Mouse (Mus musculus): ENCODE results near the gene Ncf1. TPM values are rescaled to one million over a fixed set of nuclear protein-coding genes. Genes with fewer than 3 reads are reported as not detected.

The Ncf1 gene
- polyA plus RNA-seq, 1 experiment from 2014 or later, result 4.5 TPM

GRCm38 (mm10) chr5:134237936-134238760 is 8.7 kb upstream of the Ncf1 start:
- Histone ChIP-seq H3K27me3 (ENCODE audit: control insufficient read depth, insufficient read depth, low read length) (no peaks in the 10 kb centered on the region), H3K4me3 (ENCODE audit: low read depth, low read length) (no peak overlapping the region), H3K4me1 (ENCODE audit: control insufficient read depth, insufficient read depth, low read length) (peaks cover 20% of the 10 kb centered on the region; the same call in 1 of the 2 replicates), H3K27ac (ENCODE audit: low read length) (no peak overlapping the region), H3K4me2 (replicated peaks; ENCODE audit: low read depth, low read length) (no peak overlapping the region), H3K36me3 (ENCODE audit: control insufficient read depth, insufficient read depth, low read length) (peaks cover 73% of the 10 kb centered on the region), H3K9ac (replicated peaks; ENCODE audit: low read depth, low read length) (no peak overlapping the region), H3K9me3 (ENCODE audit: control insufficient read depth, low read depth, low read length) (no peaks in the 10 kb centered on the region)
- ATAC-seq (ENCODE audit: insufficient number of reproducible peaks, insufficient read depth, low FRiP score, low read depth), result no peak
- 85% methylated on average over 28 of the region's 28 CpGs for WGBS

DNA sequence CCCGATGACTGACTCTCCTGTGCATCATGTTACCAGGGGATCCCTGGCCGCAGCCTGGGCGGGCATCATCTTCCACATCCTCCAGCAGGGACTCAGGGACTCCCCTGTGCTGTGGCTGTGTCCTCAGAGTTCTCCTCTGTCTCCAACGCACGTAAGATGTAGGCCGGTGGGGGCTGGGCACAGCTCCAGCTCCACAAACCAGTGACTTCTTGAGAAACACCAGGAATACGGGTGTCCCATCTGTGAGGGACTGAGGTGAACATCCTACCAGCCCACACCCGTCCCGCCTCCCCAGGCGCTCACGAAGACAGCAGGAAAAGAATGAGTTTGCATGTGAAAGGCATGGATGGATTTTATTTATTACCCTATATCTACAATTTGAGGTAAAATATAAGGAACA is 8.1 kb upstream of the Ncf1 start:
- Histone ChIP-seq H3K9me3 (ENCODE audit: control insufficient read depth, low read depth, low read length) (no peaks in the 10 kb centered on the region), H3K4me2 (replicated peaks; ENCODE audit: low read depth, low read length) (no peak overlapping the region), H3K27ac (ENCODE audit: low read length) (no peak overlapping the region), H3K4me1 (ENCODE audit: control insufficient read depth, insufficient read depth, low read length) (peaks cover 23% of the 10 kb centered on the region; the same call in 1 of the 2 replicates), H3K27me3 (ENCODE audit: control insufficient read depth, insufficient read depth, low read length) (no peaks in the 10 kb centered on the region), H3K36me3 (ENCODE audit: control insufficient read depth, insufficient read depth, low read length) (peaks cover 67% of the 10 kb centered on the region), H3K9ac (replicated peaks; ENCODE audit: low read depth, low read length) (no peak overlapping the region), H3K4me3 (ENCODE audit: low read depth, low read length) (no peak overlapping the region)
- no peak for ATAC-seq (ENCODE audit: insufficient number of reproducible peaks, insufficient read depth, low FRiP score, low read depth)
- WGBS, result 91% methylated on average over 11 of the region's 11 CpGs

GRCm38 (mm10) chr5:134236796-134237195 is 7.4 kb upstream of the Ncf1 start:
- H3K9ac ChIP-seq (replicated peaks; ENCODE audit: low read depth, low read length), result no peak overlapping the region
- no peaks in the 10 kb centered on the region for H3K9me3 ChIP-seq (ENCODE audit: control insufficient read depth, low read depth, low read length)
- no peak overlapping the region for H3K4me2 ChIP-seq (replicated peaks; ENCODE audit: low read depth, low read length)
- ATAC-seq (ENCODE audit: insufficient number of reproducible peaks, insufficient read depth, low FRiP score, low read depth), result no peak
- H3K4me1 ChIP-seq (ENCODE audit: control insufficient read depth, insufficient read depth, low read length), result peaks cover 25% of the 10 kb centered on the region; the same call in 1 of the 2 replicates
- H3K36me3 ChIP-seq (ENCODE audit: control insufficient read depth, insufficient read depth, low read length), result peaks cover 60% of the 10 kb centered on the region
- 79% methylated on average over 6 of the region's 6 CpGs for WGBS
- no peak overlapping the region for H3K27ac ChIP-seq (ENCODE audit: low read length)
- H3K27me3 ChIP-seq (ENCODE audit: control insufficient read depth, insufficient read depth, low read length), result no peaks in the 10 kb centered on the region
- H3K4me3 ChIP-seq (ENCODE audit: low read depth, low read length), result no peak overlapping the region

GRCm38 (mm10) chr5:134236241-134236640 is 6.8 kb upstream of the Ncf1 start:
- Histone ChIP-seq H3K4me2 (replicated peaks; ENCODE audit: low read depth, low read length) (no peak overlapping the region), H3K9me3 (ENCODE audit: control insufficient read depth, low read depth, low read length) (no peaks in the 10 kb centered on the region), H3K9ac (replicated peaks; ENCODE audit: low read depth, low read length) (no peak overlapping the region), H3K4me1 (ENCODE audit: control insufficient read depth, insufficient read depth, low read length) (peaks cover 25% of the 10 kb centered on the region; the same call in 1 of the 2 replicates), H3K27ac (ENCODE audit: low read length) (no peak overlapping the region), H3K36me3 (ENCODE audit: control insufficient read depth, insufficient read depth, low read length) (peaks cover 55% of the 10 kb centered on the region), H3K4me3 (ENCODE audit: low read depth, low read length) (no peak overlapping the region), H3K27me3 (ENCODE audit: control insufficient read depth, insufficient read depth, low read length) (no peaks in the 10 kb centered on the region)
- no peak for ATAC-seq (ENCODE audit: insufficient number of reproducible peaks, insufficient read depth, low FRiP score, low read depth)
- 78% methylated on average over 3 of the region's 3 CpGs for WGBS

- no peak overlapping the region for H3K9ac ChIP-seq (replicated peaks; ENCODE audit: low read depth, low read length)
- H3K27me3 ChIP-seq (ENCODE audit: control insufficient read depth, insufficient read depth, low read length), result no peaks in the 10 kb centered on the region
- H3K9me3 ChIP-seq (ENCODE audit: control insufficient read depth, low read depth, low read length), result no peaks in the 10 kb centered on the region
- ATAC-seq (ENCODE audit: insufficient number of reproducible peaks, insufficient read depth, low FRiP score, low read depth), result no peak
- H3K4me1 ChIP-seq (ENCODE audit: control insufficient read depth, insufficient read depth, low read length), result peaks cover 25% of the 10 kb centered on the region; the same call in 1 of the 2 replicates
- no peak overlapping the region for H3K4me2 ChIP-seq (replicated peaks; ENCODE audit: low read depth, low read length)
- peaks cover 43% of the 10 kb centered on the region for H3K36me3 ChIP-seq (ENCODE audit: control insufficient read depth, insufficient read depth, low read length)
- 20% methylated on average over 6 of the region's 6 CpGs for WGBS
- H3K27ac ChIP-seq (ENCODE audit: low read length), result peak overlapping the region; percentile 56; the same call in 1 of the 2 replicates
- H3K4me3 ChIP-seq (ENCODE audit: low read depth, low read length), result no peak overlapping the region
Measured at GRCm38 (mm10) chr5:134235111-134235510, 5.7 kb upstream of the Ncf1 start.

DNA sequence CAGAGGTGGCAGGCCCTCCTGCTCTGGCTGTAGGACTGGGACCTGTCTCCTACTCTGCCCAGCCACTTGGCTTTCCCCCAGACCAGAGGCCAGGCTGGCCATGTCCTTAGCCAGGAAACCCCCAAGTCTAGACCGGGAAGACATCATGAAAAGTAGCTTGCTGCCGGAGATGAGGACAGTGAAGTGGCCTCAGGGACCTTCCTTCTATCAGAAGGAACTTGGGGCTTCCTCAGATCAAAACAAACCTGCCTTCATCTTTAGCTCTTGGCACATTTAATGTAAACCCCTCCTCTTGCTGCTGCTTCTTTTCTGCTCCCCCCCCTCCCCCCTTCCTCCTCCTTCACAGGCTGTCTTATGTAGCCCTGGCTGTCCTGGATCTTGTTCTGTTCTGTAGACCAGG is 4.8 kb upstream of the Ncf1 start:
- Histone ChIP-seq H3K4me3 (ENCODE audit: low read depth, low read length) (no peak overlapping the region), H3K27me3 (ENCODE audit: control insufficient read depth, insufficient read depth, low read length) (no peaks in the 10 kb centered on the region), H3K36me3 (ENCODE audit: control insufficient read depth, insufficient read depth, low read length) (peaks cover 34% of the 10 kb centered on the region), H3K27ac (ENCODE audit: low read length) (peak overlapping the region; percentile 10; the same call in 1 of the 2 replicates), H3K9me3 (ENCODE audit: control insufficient read depth, low read depth, low read length) (no peaks in the 10 kb centered on the region), H3K9ac (replicated peaks; ENCODE audit: low read depth, low read length) (no peak overlapping the region), H3K4me2 (replicated peaks; ENCODE audit: low read depth, low read length) (no peak overlapping the region), H3K4me1 (ENCODE audit: control insufficient read depth, insufficient read depth, low read length) (peaks cover 25% of the 10 kb centered on the region; the same call in 1 of the 2 replicates)
- no peak for ATAC-seq (ENCODE audit: insufficient number of reproducible peaks, insufficient read depth, low FRiP score, low read depth)
- 43% methylated on average over 2 of the region's 2 CpGs for WGBS

- 62% methylated on average over 7 of the region's 7 CpGs for WGBS
Measured at GRCm38 (mm10) chr5:134233244-134233651, 3.8 kb upstream of the Ncf1 start.

DNA sequence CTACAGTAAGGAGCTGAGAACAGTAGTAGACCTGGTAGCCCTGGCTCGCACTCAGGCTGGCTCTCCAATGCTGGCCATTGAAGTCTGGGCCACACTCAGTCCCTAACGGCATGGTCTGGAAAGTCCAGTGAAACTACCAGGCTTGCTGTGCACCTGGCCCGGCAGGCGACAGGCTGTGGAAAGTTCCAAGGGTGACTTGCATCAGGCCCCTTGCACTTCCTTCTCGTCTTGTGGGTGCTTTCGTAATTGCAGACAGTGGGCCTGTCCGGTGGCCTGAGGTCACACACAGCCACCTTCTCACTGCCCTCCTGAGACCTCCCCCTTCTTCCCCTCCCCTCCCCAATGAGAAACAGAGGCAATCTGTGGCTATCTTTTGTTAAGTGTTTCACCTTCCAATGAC is 3.1 kb upstream of the Ncf1 start:
- H3K36me3 ChIP-seq (ENCODE audit: control insufficient read depth, insufficient read depth, low read length), result peaks cover 18% of the 10 kb centered on the region
- no peak overlapping the region for H3K9ac ChIP-seq (replicated peaks; ENCODE audit: low read depth, low read length)
- H3K4me1 ChIP-seq (ENCODE audit: control insufficient read depth, insufficient read depth, low read length), result peaks cover 25% of the 10 kb centered on the region; the same call in 1 of the 2 replicates
- ATAC-seq (ENCODE audit: insufficient number of reproducible peaks, insufficient read depth, low FRiP score, low read depth), result 0 out of 2 replicates have a peak, but pooled peaks have one; percentile 15
- 24% methylated on average over 7 of the region's 7 CpGs for WGBS
- no peaks in the 10 kb centered on the region for H3K9me3 ChIP-seq (ENCODE audit: control insufficient read depth, low read depth, low read length)
- no peak overlapping the region for H3K4me2 ChIP-seq (replicated peaks; ENCODE audit: low read depth, low read length)
- H3K27ac ChIP-seq (ENCODE audit: low read length), result peak overlapping the region; percentile 48
- H3K27me3 ChIP-seq (ENCODE audit: control insufficient read depth, insufficient read depth, low read length), result no peaks in the 10 kb centered on the region
- H3K4me3 ChIP-seq (ENCODE audit: low read depth, low read length), result no peak overlapping the region

More at GRCm38 (mm10) chr5:134233244-134233651, 3.8 kb upstream of the Ncf1 start:
- Histone ChIP-seq H3K4me3 (ENCODE audit: low read depth, low read length) (no peak overlapping the region), H3K27me3 (ENCODE audit: control insufficient read depth, insufficient read depth, low read length) (no peaks in the 10 kb centered on the region), H3K4me1 (ENCODE audit: control insufficient read depth, insufficient read depth, low read length) (peaks cover 25% of the 10 kb centered on the region; the same call in 1 of the 2 replicates), H3K36me3 (ENCODE audit: control insufficient read depth, insufficient read depth, low read length) (peaks cover 25% of the 10 kb centered on the region), H3K9me3 (ENCODE audit: control insufficient read depth, low read depth, low read length) (no peaks in the 10 kb centered on the region), H3K4me2 (replicated peaks; ENCODE audit: low read depth, low read length) (no peak overlapping the region), H3K9ac (replicated peaks; ENCODE audit: low read depth, low read length) (no peak overlapping the region), H3K27ac (ENCODE audit: low read length) (peak overlapping the region; percentile 39; the same call in 1 of the 2 replicates)
- ATAC-seq (ENCODE audit: insufficient number of reproducible peaks, insufficient read depth, low FRiP score, low read depth), result no peak

Measured in stomach, embryonic 14.5 days (tissue).